Mouse (Mus musculus) heart, adult 11 months (tissue): ENCODE measurements around the gene Enox1.

ENCODE experiments used
- DNase-seq: peaks from one replicate; pipeline ENCODE4 v3.0.0; 2022

The Enox1 gene

GRCm38 (mm10) chr14:77464782-77465181 lies 308.2 kb downstream of the Enox1 start:
- no peak for DNase-seq

GRCm38 (mm10) chr14:77470577-77470976 lies 314.0 kb downstream of the Enox1 start:
- DNase-seq, result no peak

- no peak for DNase-seq
Observed at GRCm38 (mm10) chr14:77473501-77473900, 316.9 kb downstream of the Enox1 start.

GRCm38 (mm10) chr14:77474026-77474425 lies 317.5 kb downstream of the Enox1 start:
- no peak for DNase-seq

GRCm38 (mm10) chr14:77475134-77475820 lies 318.7 kb downstream of the Enox1 start:
- DNase-seq, result no peak

- no peak for DNase-seq
Observed at GRCm38 (mm10) chr14:77477704-77478103, 321.1 kb downstream of the Enox1 start.

- DNase-seq, result peak; percentile 70
Observed at GRCm38 (mm10) chr14:77478210-77478609, 321.6 kb downstream of the Enox1 start.

- DNase-seq, result peak; percentile 13
Observed at GRCm38 (mm10) chr14:77478692-77479091, 322.1 kb downstream of the Enox1 start.

- DNase-seq, result peak; percentile 81
Observed at GRCm38 (mm10) chr14:77483076-77483475, 326.5 kb downstream of the Enox1 start.

GRCm38 (mm10) chr14:77484951-77485447 lies 328.4 kb downstream of the Enox1 start:
- peak; percentile 99 for DNase-seq

GRCm38 (mm10) chr14:77490699-77491098 lies 334.1 kb downstream of the Enox1 start:
- peak; percentile 64 for DNase-seq

GRCm38 (mm10) chr14:77491731-77492130 lies 335.2 kb downstream of the Enox1 start:
- DNase-seq, result peak; percentile 58

GRCm38 (mm10) chr14:77499996-77500581 lies 343.5 kb downstream of the Enox1 start:
- peak; percentile 81 for DNase-seq

- DNase-seq, result peak; percentile 66
Observed at GRCm38 (mm10) chr14:77504458-77505135, 348.0 kb downstream of the Enox1 start.

GRCm38 (mm10) chr14:77506341-77506740 lies 349.8 kb downstream of the Enox1 start:
- DNase-seq, result no peak

GRCm38 (mm10) chr14:77508036-77508435 lies 351.5 kb downstream of the Enox1 start:
- DNase-seq, result peak; percentile 94

GRCm38 (mm10) chr14:77509042-77509441 lies 352.5 kb downstream of the Enox1 start:
- peak; percentile 66 for DNase-seq

GRCm38 (mm10) chr14:77509924-77510323 lies 353.4 kb downstream of the Enox1 start:
- peak; percentile 71 for DNase-seq

- DNase-seq, result peak; percentile 84
Observed at GRCm38 (mm10) chr14:77511137-77511870, 354.7 kb downstream of the Enox1 start.

GRCm38 (mm10) chr14:77518017-77518416 lies 361.5 kb downstream of the Enox1 start:
- DNase-seq, result peak; percentile 76

GRCm38 (mm10) chr14:77518941-77519695 lies 362.6 kb downstream of the Enox1 start:
- peak; percentile 65 for DNase-seq

GRCm38 (mm10) chr14:77519701-77520100 lies 363.1 kb downstream of the Enox1 start:
- DNase-seq, result peak; percentile 8
